9 mouse cellular contexts compared by ENCODE assay signal in genomic region chr10:127744661-127745060, GRCm38 (mm10). TPM values are rescaled to one million over a fixed set of nuclear protein-coding genes. Genes with fewer than 3 reads are reported as not detected.
DNase-seq lines count a peak whose midpoint lies in the region; ATAC-seq and TF ChIP-seq lines count a peak whose summit lies in the region.
"Had no signal": no experiment of that assay in that cellular context is flagged by ENCODE, and none has a peak within 500 bp of the region (broad histone marks: within the 10 kb centered on the region; RNA-seq: fewer than 3 reads in every experiment).

No protein-coding gene starts in this region.

- no peaks in the 10 kb centered on the region; the same call in 1 of the 2 replicates for H3K4me1 ChIP-seq in forebrain, postnatal 0 days (ENCODE audit: insufficient read depth)
- H3K4me1 ChIP-seq in forebrain, embryonic 12.5 days: peaks cover 21% of the 10 kb centered on the region
- peaks cover 6% of the 10 kb centered on the region for H3K4me1 ChIP-seq in bone marrow macrophage, adult 2 months (ENCODE audit: control insufficient read depth, insufficient read depth, low read length)
- peaks cover 2% of the 10 kb centered on the region; the same call in 1 of the 2 replicates for H3K4me1 ChIP-seq in small intestine, adult 2 months (ENCODE audit: control insufficient read depth, insufficient read depth, insufficient read length, low read length)

- H3K4me3 ChIP-seq in forebrain, postnatal 0 days (ENCODE audit: low read depth, low read length): no peak overlapping the region
- no peak overlapping the region; the same call in 1 of the 2 replicates for H3K4me3 ChIP-seq in forebrain, embryonic 12.5 days (replicated peaks)
- no peak overlapping the region for H3K4me3 ChIP-seq in bone marrow macrophage, adult 2 months (ENCODE audit: insufficient read depth, low read length)
- H3K4me3 ChIP-seq in small intestine, adult 2 months (ENCODE audit: low read depth, low read length): no peak overlapping the region
- H3K4me3 ChIP-seq: liver, embryonic 15.5 days had no signal

- peak; percentile 63 for TF ChIP-seq CTCF in forebrain, postnatal 0 days (IDR thresholded peaks at IDR 0.05; ENCODE audit: low read depth)
- peak; percentile 91 for TF ChIP-seq CTCF in bone marrow macrophage, adult 2 months (IDR thresholded peaks at IDR 0.05; ENCODE audit: low read depth, low read length)
- TF ChIP-seq CTCF in small intestine, adult 2 months (IDR thresholded peaks at IDR 0.05; ENCODE audit: extremely low read depth, insufficient read length, insufficient replicate concordance, low read depth, low read length): peak; percentile 97; the same call in 1 of the 2 replicates

- no peak overlapping the region for H3K9ac ChIP-seq in forebrain, postnatal 0 days
- H3K9ac ChIP-seq in forebrain, embryonic 12.5 days: no peak overlapping the region
- H3K9ac ChIP-seq: liver, embryonic 15.5 days had no signal

- no peak overlapping the region for H3K27ac ChIP-seq in forebrain, postnatal 0 days (ENCODE audit: low read depth, low read length)
- no peak overlapping the region for H3K27ac ChIP-seq in forebrain, embryonic 12.5 days
- no peak overlapping the region for H3K27ac ChIP-seq in bone marrow macrophage, adult 2 months (ENCODE audit: insufficient read depth, low read depth, low read length)
- no peak overlapping the region for H3K27ac ChIP-seq in small intestine, adult 2 months (ENCODE audit: insufficient read depth, low read depth, low read length)

- no peaks in the 10 kb centered on the region for H3K27me3 ChIP-seq in forebrain, postnatal 0 days (ENCODE audit: insufficient read depth, low read length)
- H3K27me3 ChIP-seq in forebrain, embryonic 12.5 days: no peaks in the 10 kb centered on the region
- no peaks in the 10 kb centered on the region for H3K27me3 ChIP-seq in small intestine, adult 2 months (ENCODE audit: control insufficient read depth, insufficient read depth, low read length)
- H3K27me3 ChIP-seq: liver, embryonic 15.5 days had no signal

- 70% methylated on average over 5 of the region's 5 CpGs for WGBS in forebrain, postnatal 0 days
- 61% methylated on average over 5 of the region's 5 CpGs for WGBS in forebrain, embryonic 12.5 days
- WGBS in small intestine, adult 2 months: 64% methylated on average over 5 of the region's 5 CpGs

- H3K9me3 ChIP-seq in forebrain, postnatal 0 days (ENCODE audit: low read length): no peaks in the 10 kb centered on the region
- no peaks in the 10 kb centered on the region for H3K9me3 ChIP-seq in forebrain, embryonic 12.5 days
- H3K9me3 ChIP-seq: liver, embryonic 15.5 days had no signal

- peaks cover 56% of the 10 kb centered on the region for H3K36me3 ChIP-seq in forebrain, postnatal 0 days (ENCODE audit: insufficient read depth)
- H3K36me3 ChIP-seq in forebrain, embryonic 12.5 days (replicated peaks): peaks cover 73% of the 10 kb centered on the region
- H3K36me3 ChIP-seq in small intestine, adult 2 months (ENCODE audit: control insufficient read depth, insufficient read depth, low read length): peaks cover 62% of the 10 kb centered on the region

- H3K4me2 ChIP-seq in forebrain, postnatal 0 days (ENCODE audit: low read depth): no peak overlapping the region
- H3K4me2 ChIP-seq in forebrain, embryonic 12.5 days: no peak overlapping the region
- H3K4me2 ChIP-seq: liver, embryonic 15.5 days had no signal

- DNase-seq in forebrain, postnatal 0 days: peak; percentile 42
- peak; percentile 43 for DNase-seq in ovary, postnatal 36 days (ENCODE audit: low spot score)
- DNase-seq in ovary, adult 18-20 months (ENCODE audit: low spot score): no peak
- peak; percentile 74 to 78 for DNase-seq in kidney, postnatal 4 days

- TF ChIP-seq POLR2A in bone marrow macrophage, adult 2 months (IDR thresholded peaks at IDR 0.05; ENCODE audit: borderline replicate concordance, low read depth, low read length): no peak
- no peak for TF ChIP-seq POLR2A in small intestine, adult 2 months (IDR thresholded peaks at IDR 0.05; ENCODE audit: low read depth, low read length)

- ATAC-seq in forebrain, postnatal 0 days: no peak
- ATAC-seq in forebrain, embryonic 12.5 days (ENCODE audit: low FRiP score): no peak
- no peak for ATAC-seq in frontal cortex, adult (ENCODE audit: low TSS enrichment)

RNA-seq across cellular contexts. Expression of gene Zbtb39, which starts 5.3 kb away (rescaled TPM):
- total RNA-seq in forebrain, postnatal 0 days (2014; rRNA removed): 7.5 and 11.9 TPM in 2 replicates
- 2.3 and 2.4 TPM in 2 replicates for polyA plus RNA-seq in forebrain, postnatal 0 days (2015; fragmentation: Nextera tagmentation; extraction: Ambion mirVana)
- polyA plus RNA-seq in forebrain, embryonic 12.5 days (2016; fragmentation: Nextera tagmentation; extraction: Ambion mirVana): 5.2 and 6.2 TPM in 2 replicates
- polyA plus RNA-seq in bone marrow macrophage, adult 2 months (2012; ENCODE audit: insufficient read depth, insufficient read length, missing spikeins): 4.4 and 4.6 TPM in 2 replicates
- 2.9 and 6.7 TPM in 2 replicates for polyA plus RNA-seq in small intestine, adult 2 months (2012; rRNA removed)

RNA-seq across cellular contexts. Expression of gene Gpr182, which starts 6.9 kb away (rescaled TPM):
- total RNA-seq in forebrain, postnatal 0 days (2014; rRNA removed): 0.62 and 1.3 TPM in 2 replicates
- 1.5 and 1.7 TPM in 2 replicates for polyA plus RNA-seq in forebrain, postnatal 0 days (2015; fragmentation: Nextera tagmentation; extraction: Ambion mirVana)
- 0.28 and 0.42 TPM in 2 replicates for polyA plus RNA-seq in forebrain, embryonic 12.5 days (2016; fragmentation: Nextera tagmentation; extraction: Ambion mirVana)
- not detected in 2 replicates for polyA plus RNA-seq in bone marrow macrophage, adult 2 months (2012; ENCODE audit: insufficient read depth, insufficient read length, missing spikeins)
- polyA plus RNA-seq in small intestine, adult 2 months (2012; rRNA removed): 0.70 and 2.3 TPM in 2 replicates

RNA-seq across cellular contexts. Expression of gene Rdh1, which starts 14.9 kb away (rescaled TPM):
- total RNA-seq in forebrain, postnatal 0 days (2014; rRNA removed): 0.24 TPM in 1 of 2 replicates, not detected in the other
- not detected in 2 replicates for polyA plus RNA-seq in forebrain, postnatal 0 days (2015; fragmentation: Nextera tagmentation; extraction: Ambion mirVana)
- not detected in 2 replicates for polyA plus RNA-seq in forebrain, embryonic 12.5 days (2016; fragmentation: Nextera tagmentation; extraction: Ambion mirVana)
- polyA plus RNA-seq in bone marrow macrophage, adult 2 months (2012; ENCODE audit: insufficient read depth, insufficient read length, missing spikeins): not detected in 2 replicates
- polyA plus RNA-seq in small intestine, adult 2 months (2012; rRNA removed): not detected in 2 replicates

RNA-seq across cellular contexts. Expression of gene Rdh16f1, which starts 14.9 kb away (rescaled TPM):
- not detected in 2 replicates for total RNA-seq in forebrain, postnatal 0 days (2014; rRNA removed)
- not detected in 2 replicates for polyA plus RNA-seq in forebrain, postnatal 0 days (2015; fragmentation: Nextera tagmentation; extraction: Ambion mirVana)
- not detected in 2 replicates for polyA plus RNA-seq in forebrain, embryonic 12.5 days (2016; fragmentation: Nextera tagmentation; extraction: Ambion mirVana)
- not detected in 2 replicates for polyA plus RNA-seq in bone marrow macrophage, adult 2 months (2012; ENCODE audit: insufficient read depth, insufficient read length, missing spikeins)
- not detected in 2 replicates for polyA plus RNA-seq in small intestine, adult 2 months (2012; rRNA removed)

RNA-seq across cellular contexts. Expression of gene Tac2, which starts 20.4 kb away (rescaled TPM):
- total RNA-seq in forebrain, postnatal 0 days (2014; rRNA removed): 0.46 and 2.8 TPM in 2 replicates
- polyA plus RNA-seq in forebrain, postnatal 0 days (2015; fragmentation: Nextera tagmentation; extraction: Ambion mirVana): 6.0 and 9.1 TPM in 2 replicates
- polyA plus RNA-seq in forebrain, embryonic 12.5 days (2016; fragmentation: Nextera tagmentation; extraction: Ambion mirVana): not detected in 2 replicates
- not detected in 2 replicates for polyA plus RNA-seq in bone marrow macrophage, adult 2 months (2012; ENCODE audit: insufficient read depth, insufficient read length, missing spikeins)
- polyA plus RNA-seq in small intestine, adult 2 months (2012; rRNA removed): 0.27 TPM in 1 of 2 replicates, not detected in the other
